Mouse (Mus musculus) limb, embryonic 14.5 days (tissue): ENCODE measurements around the gene Fndc4. TPM values are rescaled to one million over a fixed set of nuclear protein-coding genes. Genes with fewer than 3 reads are reported as not detected.

ENCODE experiments used
- ATAC-seq: fragments of 200-750 bp; cut with Nextera tagmentation; 2 replicates; pipeline ENCODE4 v1.8.0; 2017; ENCODE audit warnings: low read depth, moderate number of reproducible peaks, moderate TSS enrichment; ENCODE audit not compliant: low FRiP score
- DNase-seq: peaks from one replicate; pipeline ENCODE4 v3.0.0-alpha.2; 2015; ENCODE audit warnings: low spot score
- H3K27ac ChIP-seq: fragments of 300-500 bp; sonication (generic); replicated peaks from 2 replicates; pipeline ENCODE4 v1.5.1; 2014; ENCODE audit warnings: low read depth, mild to moderate bottlenecking, low read length, moderate library complexity, mixed read lengths
- H3K27me3 ChIP-seq: fragments of 300-500 bp; sonication (generic); 2 replicates; pipeline ENCODE4 v1.6.1; 2014; ENCODE audit warnings: low read length, mixed read lengths; ENCODE audit not compliant: control insufficient read depth, insufficient read depth
- H3K36me3 ChIP-seq: fragments of 300-500 bp; sonication (generic); 2 replicates; pipeline ENCODE4 v1.6.1; 2014; ENCODE audit warnings: mild to moderate bottlenecking, low read length, moderate library complexity, mixed read lengths; ENCODE audit not compliant: control insufficient read depth, insufficient read depth
- H3K4me1 ChIP-seq: fragments of 300-500 bp; sonication (generic); 2 replicates; pipeline ENCODE4 v1.6.1; 2014; ENCODE audit warnings: antibody characterized with exemption, low read length, mixed read lengths; ENCODE audit not compliant: control insufficient read depth, insufficient read depth
- H3K4me2 ChIP-seq: fragments of 300-500 bp; sonication (generic); replicated peaks from 2 replicates; pipeline ENCODE4 v1.6.1; 2014; ENCODE audit warnings: low read depth, mild to moderate bottlenecking, low read length, moderate library complexity; ENCODE audit not compliant: severe bottlenecking
- H3K4me3 ChIP-seq: fragments of 300-500 bp; sonication (generic); replicated peaks from 2 replicates; pipeline ENCODE4 v1.5.1; 2014; ENCODE audit warnings: low read length
- H3K9ac ChIP-seq: fragments of 300-500 bp; sonication (generic); 2 replicates; pipeline ENCODE4 v1.6.1; 2014; ENCODE audit warnings: mild to moderate bottlenecking, low read depth, low read length, moderate library complexity; ENCODE audit not compliant: severe bottlenecking
- H3K9me3 ChIP-seq: fragments of 300-500 bp; sonication (generic); 2 replicates; pipeline ENCODE4 v1.6.1; 2016; ENCODE audit warnings: low read length; ENCODE audit not compliant: control insufficient read depth
- POLR2A ChIP-seq: fragments of 200-500 bp; IDR thresholded peaks from 2 replicates; pipeline ENCODE4 v1.8.0; 2012; ENCODE audit warnings: inconsistent platforms, mild to moderate bottlenecking, moderate library complexity, borderline replicate concordance; ENCODE audit not compliant: insufficient read depth, insufficient read length; ENCODE audit errors: extremely low read depth
- WGBS: fragments of 180-500 bp; shearing (Covaris S2); extraction: QIAGEN DNeasy Blood & Tissue Kit; methylation state at CpG from one replicate; pipeline ENCODE4 v1.1.7; 2014; 5-methylcytosine and 5-hydroxymethylcytosine counted together
- polyA plus RNA-seq, 2 experiments: library from polyadenylated mRNA; depleted of rRNA in 1 of 2; stranded (reverse) in 1 of 2; unstranded in 1 of 2; fragments of >200 nt; fragmentation: Nextera tagmentation in 1 of 2; extraction: Ambion mirVana in 1 of 2; gene quantifications; 2 replicates each; pipeline versions ENCODE4 v1.2.1 to v1.2.3; 2012 to 2014

The Fndc4 gene
- polyA plus RNA-seq, 2 experiments = 93.9 to 174 TPM

DNA sequence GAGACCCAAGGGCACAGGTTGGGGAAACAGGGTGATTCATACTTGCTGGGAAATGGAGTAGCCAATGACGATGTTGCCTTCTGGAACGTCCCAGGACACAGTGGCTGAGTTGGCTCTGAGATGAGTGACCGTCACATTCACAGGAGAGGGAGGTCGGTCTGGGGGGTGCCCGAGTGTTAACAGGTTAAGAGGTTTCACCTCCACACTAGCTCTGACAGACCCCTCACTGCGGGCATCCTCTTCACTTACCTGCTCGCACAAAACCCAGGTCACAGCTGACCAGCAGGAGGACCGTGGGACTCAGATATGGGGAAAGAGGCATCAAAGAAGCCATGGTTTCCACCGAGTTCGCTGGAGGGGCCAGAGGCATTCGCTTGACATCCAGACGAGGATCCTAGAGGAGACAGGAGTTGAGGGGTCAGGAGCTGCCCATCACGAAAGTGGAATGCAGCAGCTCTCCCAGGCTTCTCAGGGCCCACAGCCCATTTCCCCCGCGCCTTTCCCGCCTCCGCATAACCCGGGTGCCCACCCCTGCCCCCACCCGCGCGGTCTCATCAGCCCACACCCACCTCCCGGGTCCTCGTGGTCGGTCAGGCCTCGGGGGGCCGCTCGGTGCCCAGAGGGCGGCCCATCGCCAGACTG, 795 bp downstream of the Fndc4 start:
- peak overlapping the region; percentile 87 for H3K4me2 ChIP-seq
- H3K27ac ChIP-seq = peak overlapping the region; percentile 67
- WGBS = 4% methylated on average over 14 of the region's 29 CpGs
- peak overlapping the region; percentile 92 for H3K9ac ChIP-seq
- H3K4me3 ChIP-seq = peak overlapping the region; percentile 93
- H3K27me3 ChIP-seq = no peaks in the 10 kb centered on the region
- H3K36me3 ChIP-seq = peaks cover 19% of the 10 kb centered on the region
- TF ChIP-seq POLR2A = no peak
- DNase-seq (no peak), ATAC-seq (peak; percentile 15)
- peaks cover 12% of the 10 kb centered on the region for H3K4me1 ChIP-seq
- no peaks in the 10 kb centered on the region for H3K9me3 ChIP-seq

GRCm38 (mm10) chr5:31291361-31291688, 4.6 kb downstream of the Fndc4 start:
- Histone ChIP-seq H3K4me2 (peak overlapping the region; percentile 79), H3K36me3 (peaks cover 25% of the 10 kb centered on the region), H3K27ac (peak overlapping the region; percentile 86), H3K9ac (peak overlapping the region; percentile 52; the same call in 1 of the 2 replicates), H3K4me3 (peak overlapping the region; percentile 56), H3K27me3 (no peaks in the 10 kb centered on the region), H3K9me3 (no peaks in the 10 kb centered on the region), H3K4me1 (peaks cover 16% of the 10 kb centered on the region)
- DNase-seq (no peak), ATAC-seq (no peak)
- TF ChIP-seq POLR2A = no peak
- WGBS = 4% methylated on average over 9 of the region's 9 CpGs

GRCm38 (mm10) chr5:31290521-31291360, 5.1 kb downstream of the Fndc4 start, which contains the start of gene Ift172:
Ift172 (minus strand) TSS chr5:31291116.
- DNase-seq (peak; percentile 99), ATAC-seq (peak; percentile 95)
- Histone ChIP-seq H3K9ac (peak within 1 kb of the TSS; percentile 52), H3K4me3 (peak within 1 kb of the TSS; percentile 56), H3K27me3 (no peaks in the 10 kb centered on the region), H3K36me3 (peaks cover 31% of the 10 kb centered on the region), H3K4me2 (peak within 1 kb of the TSS; percentile 79), H3K4me1 (peaks cover 16% of the 10 kb centered on the region), H3K9me3 (no peaks in the 10 kb centered on the region), H3K27ac (peak within 1 kb of the TSS; percentile 86)
- 2% methylated on average over 45 of the region's 45 CpGs for WGBS
- TF ChIP-seq POLR2A = peak; percentile 55; the same call in 1 of the 2 replicates

- Histone ChIP-seq H3K27me3 (no peaks in the 10 kb centered on the region), H3K9me3 (no peaks in the 10 kb centered on the region), H3K27ac (no peak overlapping the region), H3K36me3 (peaks cover 41% of the 10 kb centered on the region), H3K9ac (0 out of 2 replicates have a peak overlapping the region, but pooled peaks have one; percentile 52), H3K4me2 (peak overlapping the region; percentile 79), H3K4me1 (peaks cover 12% of the 10 kb centered on the region), H3K4me3 (peak overlapping the region; percentile 56; the same call in 1 of the 2 replicates)
- DNase-seq = no peak
- no peak for TF ChIP-seq POLR2A
- ATAC-seq = no peak
- 77% methylated on average over 3 of the region's 3 CpGs for WGBS
Observed at GRCm38 (mm10) chr5:31289626-31290230, 6.2 kb downstream of the Fndc4 start.

DNA sequence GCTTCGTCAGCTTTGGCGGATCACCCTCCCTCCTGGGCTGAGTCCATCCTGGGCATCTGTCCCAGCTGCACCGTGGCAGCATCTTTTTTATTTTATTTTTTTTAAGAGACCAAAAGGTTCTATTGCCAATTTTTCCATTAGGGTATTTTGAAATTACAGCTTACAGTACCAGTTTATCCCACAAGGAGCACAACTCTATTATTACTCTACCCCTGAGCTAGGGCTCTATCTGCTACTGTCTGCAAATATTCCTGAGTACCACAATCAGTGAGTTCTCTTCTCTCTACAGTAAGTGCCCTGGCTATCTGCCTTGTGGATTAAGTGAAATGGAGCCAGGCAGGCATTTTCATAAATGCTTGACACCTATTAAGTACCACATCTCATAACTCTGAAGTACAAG, 7.2 kb downstream of the Fndc4 start:
- DNase-seq = no peak
- Histone ChIP-seq H3K4me1 (peaks cover 7% of the 10 kb centered on the region; the same call in 1 of the 2 replicates), H3K27ac (no peak overlapping the region), H3K4me2 (no peak overlapping the region), H3K36me3 (peaks cover 44% of the 10 kb centered on the region), H3K9ac (no peak overlapping the region), H3K9me3 (no peaks in the 10 kb centered on the region), H3K4me3 (no peak overlapping the region), H3K27me3 (no peaks in the 10 kb centered on the region)
- WGBS = 77% methylated on average over 3 of the region's 3 CpGs
- no peak for TF ChIP-seq POLR2A
- ATAC-seq = no peak
